Mouse (Mus musculus): ENCODE measurements around the gene Zfp13. TPM values are rescaled to one million over a fixed set of nuclear protein-coding genes. Genes with fewer than 3 reads are reported as not detected.

Gene Zfp13
- total and polyA plus RNA-seq, 3 experiments, result 0.30 TPM; not detected in 2

DNA sequence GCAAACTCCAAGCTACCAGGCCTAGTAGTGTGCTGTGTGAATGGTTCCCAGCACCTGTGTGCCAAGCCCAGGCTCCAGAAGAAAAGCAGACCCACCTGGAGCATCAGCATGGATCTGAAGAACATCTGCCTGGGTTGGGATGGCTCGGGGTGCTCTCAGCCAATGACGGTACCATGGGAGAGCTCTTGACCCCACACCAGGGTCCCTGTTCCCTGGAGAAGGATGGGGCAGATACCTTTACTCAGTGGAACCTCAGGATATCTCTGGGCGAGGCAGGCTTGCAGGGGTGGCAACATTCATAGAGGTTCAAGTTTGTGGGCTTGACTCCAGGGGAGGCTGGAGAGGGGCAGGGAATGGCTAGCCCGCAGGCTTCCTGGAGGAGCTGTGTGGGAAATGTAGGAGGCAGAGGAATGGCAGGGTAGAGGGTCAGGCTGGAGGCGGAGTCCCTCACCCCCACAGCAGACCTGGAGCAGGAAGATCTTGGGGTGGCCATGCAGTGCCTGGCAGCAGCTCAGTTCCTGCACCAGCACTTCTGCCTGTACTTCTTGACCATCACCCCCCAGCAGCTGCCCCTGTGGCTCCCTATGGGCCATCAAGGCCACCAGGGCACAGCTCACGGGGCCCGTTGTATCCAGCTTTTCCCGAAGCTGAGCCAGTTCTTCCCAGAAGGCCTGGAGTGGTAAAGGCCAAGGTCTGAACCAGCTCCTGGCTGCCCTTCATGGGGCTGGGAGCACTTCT, 46.2 kb downstream of the Zfp13 start:
- Histone ChIP-seq H3K79me2 (replicated peaks; ENCODE audit: control insufficient read depth, extremely low read depth, insufficient read depth, poor library complexity, severe bottlenecking) (no peaks in the 10 kb centered on the region), H3K27me3 (replicated peaks) (no peaks in the 10 kb centered on the region), H3K9ac (ENCODE audit: insufficient read depth, low read depth) (no peak overlapping the region), H3K9me3 (replicated peaks; ENCODE audit: low read length) (no peaks in the 10 kb centered on the region), H3K36me3 (replicated peaks in 1 of 2; ENCODE audit: control insufficient read depth in 1 of 2, insufficient read depth in 1 of 2, low read length in 1 of 2) (peaks cover 20 to 42% of the 10 kb centered on the region in 2 experiments), H3K27ac (ENCODE audit: insufficient read depth, low read depth) (no peak overlapping the region), H3K4me1 (ENCODE audit: control insufficient read depth in 1 of 2, insufficient read depth in 2 of 2) (peaks cover 0 to 19% of the 10 kb centered on the region in 2 experiments; a peak in 3 of 4 replicates), H3K4me3 (replicated peaks in 1 of 3; ENCODE audit: low read depth in 2 of 3, low read length in 2 of 3, poor library complexity in 1 of 3) (no peak overlapping the region), H3K4me2 (ENCODE audit: insufficient read depth, low read depth, poor library complexity, severe bottlenecking) (no peak overlapping the region)
- TF ChIP-seq NRF1 (IDR thresholded peaks at IDR 0.05; ENCODE audit: low read depth, low read length) (no peak), USF1 (IDR thresholded peaks at IDR 0.05; ENCODE audit: low read depth, low read length) (no peak), RCOR1 (conservative IDR thresholded peaks at IDR 0.05; ENCODE audit: low read depth, low read length) (no peak), USF2 (conservative IDR thresholded peaks at IDR 0.05; ENCODE audit: low read depth, low read length) (no peak), MEF2A (IDR thresholded peaks at IDR 0.05; ENCODE audit: borderline replicate concordance, low read depth, low read length) (no peak), ELF1 (IDR thresholded peaks at IDR 0.05; ENCODE audit: low read depth, low read length) (no peak), CTCF (conservative IDR thresholded peaks at IDR 0.05 in 1 of 2, IDR thresholded peaks at IDR 0.05 in 1 of 2; ENCODE audit: low read depth in 2 of 2, low read length in 2 of 2) (no peak), POLR2A (IDR thresholded peaks at IDR 0.05; ENCODE audit: low read depth, low read length) (no peak)
- in situ Hi-C loops (cut with MboI; ENCODE audit: low pct_ligation_motif_present, low pct_unique_long_range_greater_than_20kb, low sequenced_read_pairs), result loop anchor here (10.0 kb wide), 1 partner anchor 368 kb away; no protein-coding TSS in a partner anchor
- DNase-seq (ENCODE audit: extremely low read depth), result no peak
- dilution Hi-C loops (cut with MboI; ENCODE audit: extremely low pct_ligation_motif_present, extremely low pct_unique_long_range_greater_than_20kb, low sequenced_read_pairs), result no loop called here

DNA sequence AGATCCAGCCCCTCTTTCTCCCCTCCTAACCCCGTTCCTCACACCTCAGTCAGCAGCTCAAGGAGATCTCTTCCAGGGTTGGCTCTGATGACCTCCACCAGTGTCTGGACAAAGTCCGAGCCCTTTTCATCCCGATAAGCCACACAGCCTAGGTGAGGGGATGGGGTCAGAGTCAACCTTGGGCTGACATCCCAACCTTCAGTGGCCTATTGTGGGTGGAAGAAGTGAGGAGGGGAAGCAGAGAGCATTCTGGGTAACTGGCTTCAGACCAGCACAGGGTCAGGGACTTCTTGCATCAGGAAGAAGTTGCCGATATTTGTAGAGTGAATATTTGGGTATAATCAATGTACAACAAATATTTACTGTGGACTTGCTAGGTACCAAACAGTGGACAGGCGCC, 47.3 kb downstream of the Zfp13 start:
- Histone ChIP-seq H3K36me3 (replicated peaks in 1 of 2; ENCODE audit: control insufficient read depth in 1 of 2, insufficient read depth in 1 of 2, low read length in 1 of 2) (peaks cover 8 to 31% of the 10 kb centered on the region in 2 experiments), H3K9me3 (replicated peaks; ENCODE audit: low read length) (no peaks in the 10 kb centered on the region), H3K4me2 (ENCODE audit: insufficient read depth, low read depth, poor library complexity, severe bottlenecking) (no peak overlapping the region), H3K4me3 (replicated peaks in 1 of 3; ENCODE audit: low read depth in 2 of 3, low read length in 2 of 3, poor library complexity in 1 of 3) (no peak overlapping the region), H3K9ac (ENCODE audit: insufficient read depth, low read depth) (no peak overlapping the region), H3K27me3 (replicated peaks) (no peaks in the 10 kb centered on the region), H3K4me1 (ENCODE audit: control insufficient read depth in 1 of 2, insufficient read depth in 2 of 2) (peaks cover 0 to 19% of the 10 kb centered on the region in 2 experiments; a peak in 3 of 4 replicates), H3K27ac (ENCODE audit: insufficient read depth, low read depth) (no peak overlapping the region), H3K79me2 (replicated peaks; ENCODE audit: control insufficient read depth, extremely low read depth, insufficient read depth, poor library complexity, severe bottlenecking) (no peaks in the 10 kb centered on the region)
- in situ Hi-C loops (cut with MboI; ENCODE audit: low pct_ligation_motif_present, low pct_unique_long_range_greater_than_20kb, low sequenced_read_pairs) (loop anchor here (10.0 kb wide), 1 partner anchor 367 kb away; no protein-coding TSS in a partner anchor), dilution Hi-C loops (cut with MboI; ENCODE audit: extremely low pct_ligation_motif_present, extremely low pct_unique_long_range_greater_than_20kb, low sequenced_read_pairs) (no loop called here)
- TF ChIP-seq MAX (IDR thresholded peaks at IDR 0.05; ENCODE audit: low read length) (no peak), CHD2 (IDR thresholded peaks at IDR 0.05; ENCODE audit: low read length) (no peak), CTCF (conservative IDR thresholded peaks at IDR 0.05 in 1 of 2, IDR thresholded peaks at IDR 0.05 in 1 of 2; ENCODE audit: low read depth in 2 of 2, low read length in 2 of 2) (no peak), POLR2AphosphoS2 (IDR thresholded peaks at IDR 0.05; ENCODE audit: low read depth, low read length) (no peak), PAX5 (IDR thresholded peaks at IDR 0.05; ENCODE audit: low read length) (no peak), JUN (IDR thresholded peaks at IDR 0.05; ENCODE audit: insufficient read depth, low read depth, low read length) (no peak), EP300 (IDR thresholded peaks at IDR 0.05; ENCODE audit: low read length) (no peak), TBP (conservative IDR thresholded peaks at IDR 0.05; ENCODE audit: low read depth, low read length) (no peak), ZKSCAN1 (IDR thresholded peaks at IDR 0.05; ENCODE audit: borderline replicate concordance, low read depth, low read length) (no peak), USF2 (conservative IDR thresholded peaks at IDR 0.05; ENCODE audit: low read depth, low read length) (no peak), KAT2A (IDR thresholded peaks at IDR 0.05; ENCODE audit: insufficient replicate concordance, low read length) (no peak), IRF4 (IDR thresholded peaks at IDR 0.05; ENCODE audit: low read depth, low read length) (no peak), NELFE (IDR thresholded peaks at IDR 0.05; ENCODE audit: low read depth, low read length) (no peak), ELF1 (IDR thresholded peaks at IDR 0.05; ENCODE audit: low read depth, low read length) (no peak), BHLHE40 (IDR thresholded peaks at IDR 0.05; ENCODE audit: low read depth, low read length) (no peak), SMC3 (IDR thresholded peaks at IDR 0.05; ENCODE audit: low read depth, low read length) (no peak), MAZ (IDR thresholded peaks at IDR 0.05; ENCODE audit: low read depth, low read length) (no peak)
- no peak for DNase-seq (ENCODE audit: extremely low read depth)

All from CH12.LX (cell line).